Mouse (Mus musculus): ENCODE results near the gene Loxl3. TPM values are rescaled to one million over a fixed set of nuclear protein-coding genes. Genes with fewer than 3 reads are reported as not detected.

Loxl3 gene
- polyA plus RNA-seq (2015; fragmentation: Illumina TruSeq; extraction: RNeasy Lipid Tissue Mini Kit (QIAGEN cat#74804); ENCODE audit: low read depth, low replicate concordance): 3.7 TPM

DNA sequence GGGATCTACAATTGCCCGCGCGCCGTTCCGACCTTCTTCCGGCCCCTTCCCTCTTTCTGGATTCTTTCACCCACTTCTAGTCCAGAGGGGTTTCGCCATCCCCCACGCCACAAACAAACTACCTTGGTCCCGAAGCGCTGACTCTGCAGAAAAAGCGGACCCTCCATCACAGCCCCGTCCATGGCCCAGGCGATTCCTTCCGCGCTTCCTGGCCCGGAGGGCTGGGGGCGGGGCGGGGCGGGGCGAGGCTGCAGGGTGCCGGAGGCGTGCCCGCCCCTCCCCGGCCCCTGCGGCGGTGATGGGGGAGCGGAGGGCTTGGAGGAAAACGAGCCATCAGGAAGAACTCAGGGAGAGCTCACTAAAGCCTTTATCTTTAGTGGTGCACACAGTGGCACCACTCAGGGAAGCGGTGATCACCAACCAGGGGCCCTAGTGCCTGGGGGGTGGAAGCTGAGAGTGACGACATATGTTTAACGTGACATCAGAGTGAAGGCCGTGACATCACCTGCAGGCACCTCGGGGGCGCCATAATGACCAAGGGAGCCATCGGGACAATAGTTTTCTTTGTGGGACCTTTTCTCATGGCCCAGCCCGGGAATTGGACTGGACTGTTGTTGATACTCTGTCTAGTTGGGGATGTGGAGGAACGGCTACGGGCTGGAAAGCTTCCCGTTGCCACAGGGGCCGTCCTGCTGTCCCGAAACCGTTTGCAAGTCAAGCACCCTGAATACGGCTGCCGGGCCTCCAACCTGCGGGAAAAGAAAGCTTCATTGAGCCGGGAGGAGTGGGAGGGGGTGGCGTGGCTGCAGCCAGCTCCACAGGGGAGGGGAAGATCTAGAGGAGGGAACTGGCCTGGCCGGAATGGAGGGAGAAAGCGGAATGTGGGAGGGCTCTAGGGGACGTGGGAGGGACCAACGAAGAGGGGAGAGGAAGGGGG, at the start of gene Loxl3, which contains the start of gene Dok1:
Gene Loxl3 (plus strand): TSS at position 925 of the 937 bp plus-strand sequence.
Gene Dok1 (minus strand): TSS at position 223 of the 937 bp plus-strand sequence.

DNA sequence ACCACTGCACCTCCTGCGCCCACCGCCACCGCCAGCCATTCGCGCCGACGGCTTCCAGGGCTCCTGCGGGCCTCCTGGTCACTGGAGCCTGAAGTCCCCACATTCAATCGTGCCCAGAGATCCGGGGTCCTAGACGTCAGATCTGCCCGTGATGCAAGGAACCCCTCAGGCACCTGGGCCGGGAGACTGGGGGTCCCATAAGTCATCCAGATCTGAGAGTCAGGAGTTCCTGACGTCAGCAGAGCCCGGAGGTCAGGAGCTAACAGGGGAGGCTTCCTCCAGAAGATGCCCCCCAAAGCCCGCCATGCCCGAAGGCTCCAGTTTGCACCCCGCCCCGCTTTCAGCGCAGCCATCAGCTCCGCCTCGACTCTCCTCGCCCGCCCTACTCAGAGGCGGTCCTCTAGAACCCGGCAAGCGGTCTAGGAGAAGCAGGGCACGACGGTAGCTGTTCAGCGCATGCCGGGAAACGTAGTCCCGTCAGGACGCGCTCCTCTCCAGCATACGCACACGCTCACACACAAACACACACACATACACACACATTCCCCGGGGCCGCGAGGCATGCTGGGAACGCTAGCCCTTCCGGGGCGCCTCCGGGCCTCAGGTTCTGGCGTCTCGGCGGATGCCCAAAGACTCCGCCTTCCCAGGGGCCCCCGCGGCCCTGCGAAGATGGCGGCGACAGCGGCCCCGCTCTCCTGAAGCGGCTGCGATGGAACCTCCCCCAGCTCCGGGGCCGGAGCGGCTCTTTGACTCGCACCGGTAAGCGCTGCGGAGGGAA, 20.3 kb downstream of the Loxl3 start, which contains the start of gene Aup1:
Gene Aup1 (plus strand): TSS at position 448 of the 778 bp plus-strand sequence.

DNA sequence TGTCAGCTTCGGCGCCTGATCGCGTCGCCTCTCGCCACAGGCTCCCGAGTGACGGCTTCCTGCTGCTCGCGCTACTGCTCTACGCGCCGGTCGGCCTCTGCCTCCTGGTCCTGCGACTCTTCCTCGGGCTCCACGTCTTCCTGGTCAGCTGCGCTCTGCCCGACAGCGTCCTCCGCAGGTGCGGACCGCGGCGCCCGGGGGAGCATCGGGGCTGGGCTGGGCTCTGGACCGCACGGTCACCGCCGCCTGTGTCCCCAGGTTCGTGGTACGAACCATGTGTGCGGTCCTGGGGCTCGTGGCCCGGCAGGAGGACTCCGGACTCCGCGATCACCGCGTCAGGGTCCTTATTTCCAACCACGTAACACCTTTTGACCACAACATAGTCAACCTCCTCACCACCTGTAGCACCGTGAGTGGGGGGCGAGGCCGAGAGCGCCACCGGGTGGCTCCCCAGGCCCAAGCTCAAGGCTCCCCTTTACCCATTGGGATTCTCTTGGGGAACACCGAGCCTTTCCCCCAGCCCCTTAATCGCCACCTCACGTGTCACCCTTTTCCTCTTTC, 21.0 kb downstream of the Loxl3 start, which contains the start of gene Htra2:
Gene Htra2 (minus strand): TSS at position 403 of the 561 bp plus-strand sequence.

DNA sequence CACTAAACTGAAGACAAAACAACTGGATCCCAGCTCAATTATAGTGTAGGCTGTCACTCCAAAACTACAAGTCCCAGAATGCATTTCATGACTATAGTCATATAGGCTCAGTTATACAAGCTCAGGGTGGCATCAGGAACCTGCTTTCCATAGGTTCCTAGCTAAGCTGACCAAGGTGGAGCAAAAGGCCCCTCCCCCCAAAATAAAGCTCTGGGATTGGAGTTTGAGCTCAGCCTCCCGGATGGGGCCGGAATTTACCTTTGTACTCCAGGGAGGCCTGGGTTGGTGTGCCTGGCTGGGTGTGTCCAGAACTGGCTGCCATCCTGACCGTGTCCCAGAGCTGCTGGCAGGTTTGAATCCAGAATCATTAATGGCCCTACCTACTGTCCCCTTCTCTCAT, 23.8 kb downstream of the Loxl3 start, which contains the start of gene Dqx1:
Gene Dqx1 (plus strand): TSS at position 55 of the 400 bp plus-strand sequence.

DNA sequence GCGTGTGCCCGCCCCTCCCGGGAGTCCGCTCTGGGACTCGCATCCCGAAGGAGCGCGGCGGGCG, 36.1 kb downstream of the Loxl3 start, which contains the start of gene Tlx2:
Gene Tlx2 (minus strand): TSS at position 47 of the 64 bp plus-strand sequence.

DNA sequence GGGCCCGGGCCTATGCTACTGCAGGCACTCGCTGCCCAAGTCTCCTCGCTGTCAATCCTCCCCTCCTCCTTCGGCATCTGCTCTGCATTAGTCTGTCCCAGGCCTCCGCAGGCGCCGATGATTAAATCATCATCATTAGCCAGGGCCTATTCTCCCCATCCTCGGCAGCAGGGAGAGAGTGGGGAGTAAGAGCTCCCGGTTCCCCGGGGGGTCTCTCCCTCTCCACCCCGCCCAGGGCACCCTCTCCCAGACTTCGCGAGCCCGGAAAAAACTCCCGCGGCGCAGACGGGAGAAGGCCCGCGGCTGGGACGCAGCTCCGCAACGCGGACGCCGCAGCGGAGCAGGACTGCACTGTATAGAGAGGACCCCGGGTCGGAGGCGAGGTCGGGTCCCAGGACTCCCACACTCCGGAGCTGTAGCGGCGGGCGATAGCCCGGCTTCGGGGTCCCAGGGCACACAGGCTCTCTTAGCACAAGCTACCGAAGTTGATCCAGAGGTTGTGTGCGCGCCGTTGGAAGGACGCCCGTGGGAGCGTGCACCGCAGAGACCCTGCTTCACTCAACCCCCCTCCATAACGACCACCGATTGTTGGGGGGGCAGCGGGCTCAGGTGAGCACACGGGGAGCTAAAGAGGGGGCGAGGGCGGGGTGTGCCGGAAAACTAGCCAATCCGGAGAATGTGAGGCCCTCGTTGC, 43.8 kb downstream of the Loxl3 start, which contains the start of gene Pcgf1:
Gene Pcgf1 (plus strand): TSS at position 240 of the 694 bp plus-strand sequence.

DNA sequence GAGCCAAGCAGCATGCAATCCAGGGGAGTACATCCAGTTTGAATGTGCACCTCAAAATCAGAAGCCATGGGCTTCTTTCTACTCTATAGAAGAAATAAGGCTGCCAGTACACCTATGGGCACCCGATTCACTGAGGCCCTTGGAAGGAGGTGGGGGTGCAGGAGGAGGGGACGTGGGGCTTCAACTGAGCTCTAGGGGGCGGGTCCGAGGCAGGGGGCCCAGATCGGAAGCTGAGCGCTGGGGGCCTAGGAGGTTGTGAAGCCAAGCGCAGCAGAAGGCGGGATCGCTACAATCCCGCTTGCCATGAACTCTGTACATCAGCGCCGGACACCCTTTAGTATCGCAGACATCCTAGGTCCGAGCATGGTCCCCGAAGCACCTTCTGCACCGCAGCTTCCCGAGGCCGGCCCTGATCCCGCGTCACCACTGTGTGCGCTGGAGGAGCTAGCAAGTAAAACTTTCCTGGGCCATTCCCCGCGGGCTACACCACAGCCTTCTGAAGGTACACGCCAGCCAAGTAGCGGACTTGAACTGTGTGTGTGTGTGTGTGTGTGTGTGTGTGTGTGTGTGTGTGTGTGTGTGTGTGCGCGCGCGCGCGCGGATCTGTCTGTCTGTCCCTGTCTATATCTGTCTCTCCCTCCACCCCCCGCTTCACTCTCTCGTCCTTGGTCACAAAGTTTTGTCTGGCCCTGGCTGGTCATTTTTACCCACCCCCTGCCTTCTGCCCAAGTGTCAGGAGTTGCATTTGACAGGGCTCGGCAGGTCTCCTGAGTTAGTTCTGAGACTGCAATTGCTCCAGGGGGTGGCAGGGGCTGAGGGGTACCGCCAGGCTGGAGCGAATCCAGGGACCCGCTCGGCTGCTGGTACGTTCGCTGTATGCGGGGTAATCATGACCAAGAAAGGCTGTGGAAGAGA, 52.4 kb downstream of the Loxl3 start, which contains the start of gene Lbx2:
Gene Lbx2 (plus strand): TSS at position 247 of the 915 bp plus-strand sequence.

DNA sequence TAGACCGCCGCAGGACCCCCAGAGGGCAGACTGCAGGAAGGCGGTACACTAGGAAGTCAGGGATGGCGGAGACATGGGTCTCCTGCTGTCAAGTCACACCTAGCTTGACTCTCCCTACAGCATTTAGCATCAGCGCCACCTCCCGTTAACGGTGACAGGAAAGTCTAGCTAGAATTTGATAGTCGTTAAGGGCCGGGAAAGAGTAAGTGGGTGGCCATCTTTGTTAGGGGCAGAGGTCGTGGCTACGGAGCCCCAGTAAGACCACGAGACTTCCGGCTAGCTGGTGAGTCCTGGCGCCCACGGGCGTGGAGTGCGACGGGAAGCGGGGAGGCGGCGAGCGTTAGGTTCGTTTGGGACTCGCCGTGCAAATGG, 67.3 kb downstream of the Loxl3 start, which contains the start of the genes Ccdc142 and Gm42688:
Gene Ccdc142 (plus strand): TSS at position 286 of the 372 bp plus-strand sequence.
Gene Gm42688 (plus strand): TSS at position 302 of the 372 bp plus-strand sequence.

Other genes with a start within 250 kb of the Loxl3 start
- 24.2 TPM for gene Sema4f, start 94.4 kb upstream of the Loxl3 start, polyA plus RNA-seq (2015; fragmentation: Illumina TruSeq; extraction: RNeasy Lipid Tissue Mini Kit (QIAGEN cat#74804); ENCODE audit: low read depth, low replicate concordance)
- gene M1ap, start 87.3 kb upstream of the Loxl3 start, polyA plus RNA-seq (2015; fragmentation: Illumina TruSeq; extraction: RNeasy Lipid Tissue Mini Kit (QIAGEN cat#74804); ENCODE audit: low read depth, low replicate concordance): not detected
- 1.1 TPM for gene Dok1, start 702 bp upstream of the Loxl3 start, polyA plus RNA-seq (2015; fragmentation: Illumina TruSeq; extraction: RNeasy Lipid Tissue Mini Kit (QIAGEN cat#74804); ENCODE audit: low read depth, low replicate concordance)
- gene Aup1, start 20.3 kb downstream of the Loxl3 start, polyA plus RNA-seq (2015; fragmentation: Illumina TruSeq; extraction: RNeasy Lipid Tissue Mini Kit (QIAGEN cat#74804); ENCODE audit: low read depth, low replicate concordance): 130 TPM
- gene Htra2, start 21.1 kb downstream of the Loxl3 start, polyA plus RNA-seq (2015; fragmentation: Illumina TruSeq; extraction: RNeasy Lipid Tissue Mini Kit (QIAGEN cat#74804); ENCODE audit: low read depth, low replicate concordance): 47.0 TPM
- gene Dqx1, start 23.7 kb downstream of the Loxl3 start, polyA plus RNA-seq (2015; fragmentation: Illumina TruSeq; extraction: RNeasy Lipid Tissue Mini Kit (QIAGEN cat#74804); ENCODE audit: low read depth, low replicate concordance): 0.34 TPM
- gene Tlx2, start 36.1 kb downstream of the Loxl3 start, polyA plus RNA-seq (2015; fragmentation: Illumina TruSeq; extraction: RNeasy Lipid Tissue Mini Kit (QIAGEN cat#74804); ENCODE audit: low read depth, low replicate concordance): not detected
- gene Pcgf1, start 43.7 kb downstream of the Loxl3 start, polyA plus RNA-seq (2015; fragmentation: Illumina TruSeq; extraction: RNeasy Lipid Tissue Mini Kit (QIAGEN cat#74804); ENCODE audit: low read depth, low replicate concordance): 39.5 TPM
- not detected for gene Lbx2, start 52.2 kb downstream of the Loxl3 start, polyA plus RNA-seq (2015; fragmentation: Illumina TruSeq; extraction: RNeasy Lipid Tissue Mini Kit (QIAGEN cat#74804); ENCODE audit: low read depth, low replicate concordance)
- 1.9 TPM for gene Ccdc142, start 67.4 kb downstream of the Loxl3 start, polyA plus RNA-seq (2015; fragmentation: Illumina TruSeq; extraction: RNeasy Lipid Tissue Mini Kit (QIAGEN cat#74804); ENCODE audit: low read depth, low replicate concordance)
- gene Gm42688, start 67.4 kb downstream of the Loxl3 start, polyA plus RNA-seq (2015; fragmentation: Illumina TruSeq; extraction: RNeasy Lipid Tissue Mini Kit (QIAGEN cat#74804); ENCODE audit: low read depth, low replicate concordance): 4.3 TPM
- gene Mrpl53, start 74.9 kb downstream of the Loxl3 start, polyA plus RNA-seq (2015; fragmentation: Illumina TruSeq; extraction: RNeasy Lipid Tissue Mini Kit (QIAGEN cat#74804); ENCODE audit: low read depth, low replicate concordance): 109 TPM
- gene Mogs, start 81.3 kb downstream of the Loxl3 start, polyA plus RNA-seq (2015; fragmentation: Illumina TruSeq; extraction: RNeasy Lipid Tissue Mini Kit (QIAGEN cat#74804); ENCODE audit: low read depth, low replicate concordance): 21.4 TPM
- 53.1 TPM for gene Wbp1, start 87.4 kb downstream of the Loxl3 start, polyA plus RNA-seq (2015; fragmentation: Illumina TruSeq; extraction: RNeasy Lipid Tissue Mini Kit (QIAGEN cat#74804); ENCODE audit: low read depth, low replicate concordance)
- gene Ino80b, start 91.3 kb downstream of the Loxl3 start, polyA plus RNA-seq (2015; fragmentation: Illumina TruSeq; extraction: RNeasy Lipid Tissue Mini Kit (QIAGEN cat#74804); ENCODE audit: low read depth, low replicate concordance): 16.5 TPM
- gene Rtkn, start 101.3 kb downstream of the Loxl3 start, polyA plus RNA-seq (2015; fragmentation: Illumina TruSeq; extraction: RNeasy Lipid Tissue Mini Kit (QIAGEN cat#74804); ENCODE audit: low read depth, low replicate concordance): 108 TPM
- 30.7 TPM for gene Wdr54, start 122.2 kb downstream of the Loxl3 start, polyA plus RNA-seq (2015; fragmentation: Illumina TruSeq; extraction: RNeasy Lipid Tissue Mini Kit (QIAGEN cat#74804); ENCODE audit: low read depth, low replicate concordance)
- gene 1700003E16Rik, start 122.2 kb downstream of the Loxl3 start, polyA plus RNA-seq (2015; fragmentation: Illumina TruSeq; extraction: RNeasy Lipid Tissue Mini Kit (QIAGEN cat#74804); ENCODE audit: low read depth, low replicate concordance): 25.7 TPM
- 208 TPM for gene Dctn1, start 131.7 kb downstream of the Loxl3 start, polyA plus RNA-seq (2015; fragmentation: Illumina TruSeq; extraction: RNeasy Lipid Tissue Mini Kit (QIAGEN cat#74804); ENCODE audit: low read depth, low replicate concordance)
- gene Slc4a5, start 185.7 kb downstream of the Loxl3 start, polyA plus RNA-seq (2015; fragmentation: Illumina TruSeq; extraction: RNeasy Lipid Tissue Mini Kit (QIAGEN cat#74804); ENCODE audit: low read depth, low replicate concordance): 1.6 TPM